Mouse (Mus musculus): ENCODE data around the gene Tysnd1. TPM values are rescaled to one million over a fixed set of nuclear protein-coding genes. Genes with fewer than 3 reads are reported as not detected.

The Tysnd1 gene
- polyA plus RNA-seq (2015; fragmentation: Nextera tagmentation; extraction: Ambion mirVana) = 35.4 and 38.0 TPM in 2 replicates

- no peaks in the 10 kb centered on the region for H3K9me3 ChIP-seq
- H3K27ac ChIP-seq = peak within 1 kb of the TSS; percentile 38
- peak within 1 kb of the TSS; percentile 68 for H3K9ac ChIP-seq
- H3K4me2 ChIP-seq (replicated peaks) = peak within 1 kb of the TSS; percentile 92
- H3K27me3 ChIP-seq (replicated peaks) = no peaks in the 10 kb centered on the region
- peak; percentile 98 for ATAC-seq
- peaks cover 15% of the 10 kb centered on the region for H3K4me1 ChIP-seq (replicated peaks)
- peak within 1 kb of the TSS; percentile 82 for H3K4me3 ChIP-seq (replicated peaks)
- WGBS = under 1% methylated on average over 42 of the region's 42 CpGs
- H3K36me3 ChIP-seq = peaks cover 28% of the 10 kb centered on the region
Observed at GRCm38 (mm10) chr10:61694870-61695670, at the start of gene Tysnd1. Gene Tysnd1 (plus strand): TSS chr10:61695514.

GRCm38 (mm10) chr10:61646557-61646956 is 48.8 kb upstream of the Tysnd1 start:
- peak overlapping the region; percentile 40 for H3K4me2 ChIP-seq (replicated peaks)

GRCm38 (mm10) chr10:61647790-61648736 is 47.3 kb upstream of the Tysnd1 start, which contains the start of gene Ppa1:
Gene Ppa1 (plus strand): TSS chr10:61648552.
- Histone ChIP-seq H3K4me2 (replicated peaks) (peak within 1 kb of the TSS; percentile 80), H3K9me3 (no peaks in the 10 kb centered on the region), H3K9ac (peak within 1 kb of the TSS; percentile 84), H3K4me1 (replicated peaks) (peaks cover 7% of the 10 kb centered on the region), H3K27ac (peak within 1 kb of the TSS; percentile 89), H3K4me3 (replicated peaks) (peak within 1 kb of the TSS; percentile 91), H3K36me3 (no peaks in the 10 kb centered on the region), H3K27me3 (replicated peaks) (no peaks in the 10 kb centered on the region)
- WGBS = 1% methylated on average over 46 of the region's 50 CpGs
- ATAC-seq = peak; percentile 96

More at GRCm38 (mm10) chr10:61646557-61646956, 48.8 kb upstream of the Tysnd1 start:
- peak overlapping the region; percentile 68 for H3K27ac ChIP-seq
- no peaks in the 10 kb centered on the region for H3K36me3 ChIP-seq
- no peak overlapping the region; the same call in 1 of the 2 replicates for H3K4me3 ChIP-seq (replicated peaks)
- H3K9me3 ChIP-seq = no peaks in the 10 kb centered on the region
- H3K27me3 ChIP-seq (replicated peaks) = no peaks in the 10 kb centered on the region
- peak; percentile 75 for ATAC-seq
- no peak overlapping the region for H3K9ac ChIP-seq
- peaks cover 7% of the 10 kb centered on the region for H3K4me1 ChIP-seq (replicated peaks)
- WGBS = 39% methylated on average over 7 of the region's 7 CpGs

GRCm38 (mm10) chr10:61648737-61649645 is 46.3 kb upstream of the Tysnd1 start:
- peak overlapping the region; percentile 89 for H3K27ac ChIP-seq
- no peaks in the 10 kb centered on the region; the same call in 1 of the 2 replicates for H3K36me3 ChIP-seq
- peak overlapping the region; percentile 91 for H3K4me3 ChIP-seq (replicated peaks)
- peaks cover 7% of the 10 kb centered on the region for H3K4me1 ChIP-seq (replicated peaks)
- peak overlapping the region; percentile 80 for H3K4me2 ChIP-seq (replicated peaks)
- no peaks in the 10 kb centered on the region for H3K9me3 ChIP-seq
- peak overlapping the region; percentile 84 for H3K9ac ChIP-seq
- ATAC-seq = peak; percentile 7; the same call in 1 of the 2 replicates
- 1% methylated on average over 45 of the region's 49 CpGs for WGBS
- H3K27me3 ChIP-seq (replicated peaks) = no peaks in the 10 kb centered on the region

GRCm38 (mm10) chr10:61654105-61654504 is 41.2 kb upstream of the Tysnd1 start:
- H3K4me2 ChIP-seq (replicated peaks) = no peak overlapping the region
- H3K9me3 ChIP-seq = no peaks in the 10 kb centered on the region
- no peak overlapping the region for H3K27ac ChIP-seq
- no peaks in the 10 kb centered on the region; the same call in 1 of the 2 replicates for H3K36me3 ChIP-seq
- no peak overlapping the region for H3K9ac ChIP-seq
- no peak overlapping the region for H3K4me3 ChIP-seq (replicated peaks)
- ATAC-seq = no peak
- no peaks in the 10 kb centered on the region for H3K27me3 ChIP-seq (replicated peaks)
- 91% methylated on average over 4 of the region's 4 CpGs for WGBS
- peaks cover 3% of the 10 kb centered on the region; the same call in 1 of the 2 replicates for H3K4me1 ChIP-seq (replicated peaks)

- WGBS = 86% methylated on average over 7 of the region's 7 CpGs
- H3K4me1 ChIP-seq (replicated peaks) = peaks cover 3% of the 10 kb centered on the region; the same call in 1 of the 2 replicates
- no peak overlapping the region for H3K27ac ChIP-seq
- no peak overlapping the region for H3K9ac ChIP-seq
- H3K36me3 ChIP-seq = peaks cover 3% of the 10 kb centered on the region
- no peak overlapping the region for H3K4me3 ChIP-seq (replicated peaks)
- no peak for ATAC-seq
- H3K4me2 ChIP-seq (replicated peaks) = no peak overlapping the region
- H3K27me3 ChIP-seq (replicated peaks) = no peaks in the 10 kb centered on the region
- no peaks in the 10 kb centered on the region for H3K9me3 ChIP-seq
Observed at GRCm38 (mm10) chr10:61654691-61655090, 40.6 kb upstream of the Tysnd1 start.

- no peak overlapping the region for H3K4me2 ChIP-seq (replicated peaks)
- no peak overlapping the region for H3K4me3 ChIP-seq (replicated peaks)
- no peak for ATAC-seq
- WGBS = 72% methylated on average over 3 of the region's 3 CpGs
- no peaks in the 10 kb centered on the region for H3K27me3 ChIP-seq (replicated peaks)
- H3K4me1 ChIP-seq (replicated peaks) = peaks cover 3% of the 10 kb centered on the region; the same call in 1 of the 2 replicates
- H3K9me3 ChIP-seq = no peaks in the 10 kb centered on the region
- H3K27ac ChIP-seq = no peak overlapping the region
- H3K36me3 ChIP-seq = peaks cover 7% of the 10 kb centered on the region
- H3K9ac ChIP-seq = no peak overlapping the region
Observed at GRCm38 (mm10) chr10:61655188-61655587, 40.1 kb upstream of the Tysnd1 start.

- no peaks in the 10 kb centered on the region for H3K27me3 ChIP-seq (replicated peaks)
- WGBS = 74% methylated on average over 18 of the region's 18 CpGs
- H3K4me3 ChIP-seq (replicated peaks) = no peak overlapping the region
- H3K9ac ChIP-seq = no peak overlapping the region
- H3K4me2 ChIP-seq (replicated peaks) = 0 out of 2 replicates have a peak overlapping the region, but pooled peaks have one; percentile 22
- no peaks in the 10 kb centered on the region for H3K9me3 ChIP-seq
- H3K36me3 ChIP-seq = peaks cover 12% of the 10 kb centered on the region
- H3K27ac ChIP-seq = peak overlapping the region; percentile 58
- H3K4me1 ChIP-seq (replicated peaks) = no peaks in the 10 kb centered on the region
- ATAC-seq = peak; percentile 89
Observed at GRCm38 (mm10) chr10:61656928-61657882, 38.1 kb upstream of the Tysnd1 start.

GRCm38 (mm10) chr10:61657985-61658384 is 37.3 kb upstream of the Tysnd1 start:
- Histone ChIP-seq H3K4me1 (replicated peaks) (no peaks in the 10 kb centered on the region), H3K4me3 (replicated peaks) (no peak overlapping the region), H3K27me3 (replicated peaks) (no peaks in the 10 kb centered on the region), H3K27ac (no peak overlapping the region), H3K9me3 (no peaks in the 10 kb centered on the region), H3K9ac (no peak overlapping the region), H3K4me2 (replicated peaks) (no peak overlapping the region), H3K36me3 (peaks cover 12% of the 10 kb centered on the region)
- ATAC-seq = no peak
- WGBS = 29% methylated on average over 4 of the region's 4 CpGs

- no peak for ATAC-seq
- no peak overlapping the region for H3K27ac ChIP-seq
- H3K4me1 ChIP-seq (replicated peaks) = no peaks in the 10 kb centered on the region
- 73% methylated on average over 8 of the region's 8 CpGs for WGBS
- H3K4me2 ChIP-seq (replicated peaks) = no peak overlapping the region
- no peaks in the 10 kb centered on the region for H3K9me3 ChIP-seq
- H3K4me3 ChIP-seq (replicated peaks) = no peak overlapping the region
- peaks cover 12% of the 10 kb centered on the region for H3K36me3 ChIP-seq
- H3K27me3 ChIP-seq (replicated peaks) = no peaks in the 10 kb centered on the region
- H3K9ac ChIP-seq = no peak overlapping the region
Observed at GRCm38 (mm10) chr10:61661887-61662286, 33.4 kb upstream of the Tysnd1 start.

All from intestine, embryonic 15.5 days (tissue).